In genomic region chr13:57983330-57983729, GRCm38 (mm10) we compare ENCODE assay signal across 9 mouse cellular contexts.
DNase-seq lines count a peak whose midpoint lies in the region; ATAC-seq and TF ChIP-seq lines count a peak whose summit lies in the region.
"Had no signal": no experiment of that assay in that cellular context is flagged by ENCODE, and none has a peak within 500 bp of the region (broad histone marks: within the 10 kb centered on the region; RNA-seq: fewer than 3 reads in every experiment).

No protein-coding gene starts in this region.

- peak overlapping the region; percentile 50; the same call in 1 of the 2 replicates for H3K27ac ChIP-seq in heart, embryonic 12.5 days (ENCODE audit: poor library complexity, severe bottlenecking)
- H3K27ac ChIP-seq in lung, embryonic 16.5 days (ENCODE audit: low read length): no peak overlapping the region
- no peak overlapping the region for H3K27ac ChIP-seq in cerebellum, adult 2 months (ENCODE audit: insufficient read depth, low read length)
- H3K27ac ChIP-seq in intestine, embryonic 16.5 days (ENCODE audit: low read length): no peak overlapping the region

- no peak for DNase-seq in heart, adult 9 months (ENCODE audit: low spot score in 2 of 2)
- DNase-seq in lung, adult 18-20 months: no peak
- peak; percentile 63 to 65 for DNase-seq in cerebellum, adult 2 months
- DNase-seq in yolk sac, embryonic 10.5 days (ENCODE audit: low spot score): no peak
- DNase-seq in frontal cortex, postnatal 14 days (ENCODE audit: low spot score in 2 of 2): no peak
- DNase-seq: kidney, adult 11 months had no signal

- H3K27me3 ChIP-seq in heart, embryonic 12.5 days (replicated peaks): peaks cover 5% of the 10 kb centered on the region; the same call in 1 of the 2 replicates
- no peaks in the 10 kb centered on the region for H3K27me3 ChIP-seq in lung, embryonic 16.5 days (ENCODE audit: control insufficient read depth, insufficient read depth, low read depth, low read length)
- no peaks in the 10 kb centered on the region for H3K27me3 ChIP-seq in cerebellum, adult 2 months (ENCODE audit: control insufficient read depth, insufficient read depth, low read length)
- no peaks in the 10 kb centered on the region for H3K27me3 ChIP-seq in intestine, embryonic 16.5 days (replicated peaks; ENCODE audit: control insufficient read depth, insufficient read depth, low read length)

- TF ChIP-seq CTCF in cerebellum, adult 2 months (IDR thresholded peaks at IDR 0.05; ENCODE audit: borderline replicate concordance, insufficient read depth, low read depth, low read length): no peak

- peaks cover 47% of the 10 kb centered on the region for H3K4me1 ChIP-seq in heart, embryonic 12.5 days (replicated peaks)
- H3K4me1 ChIP-seq in lung, embryonic 16.5 days (replicated peaks; ENCODE audit: control insufficient read depth, insufficient read depth, low read length): peaks cover 23% of the 10 kb centered on the region
- peaks cover 8% of the 10 kb centered on the region; the same call in 1 of the 2 replicates for H3K4me1 ChIP-seq in cerebellum, adult 2 months (ENCODE audit: control insufficient read depth, insufficient read depth, low read length)
- peaks cover 9% of the 10 kb centered on the region for H3K4me1 ChIP-seq in intestine, embryonic 16.5 days (ENCODE audit: control insufficient read depth, insufficient read depth, low read length)

- ATAC-seq in heart, embryonic 12.5 days (ENCODE audit: insufficient number of reproducible peaks, low FRiP score): peak; percentile 83
- peak; percentile 82 for ATAC-seq in lung, embryonic 16.5 days (ENCODE audit: low read depth)
- ATAC-seq in intestine, embryonic 16.5 days: peak; percentile 69

- H3K36me3 ChIP-seq in heart, embryonic 12.5 days: no peaks in the 10 kb centered on the region
- no peaks in the 10 kb centered on the region for H3K36me3 ChIP-seq in lung, embryonic 16.5 days (ENCODE audit: control insufficient read depth, insufficient read depth, low read length)
- H3K36me3 ChIP-seq in intestine, embryonic 16.5 days (ENCODE audit: control insufficient read depth, insufficient read depth, low read length): no peaks in the 10 kb centered on the region

- H3K4me2 ChIP-seq in heart, embryonic 12.5 days: peak overlapping the region; percentile 66
- peak overlapping the region; percentile 27 for H3K4me2 ChIP-seq in lung, embryonic 16.5 days (ENCODE audit: low read depth, low read length)
- H3K4me2 ChIP-seq in intestine, embryonic 16.5 days (ENCODE audit: low read depth, low read length): no peak overlapping the region

- H3K9ac ChIP-seq in heart, embryonic 12.5 days: 0 out of 2 replicates have a peak overlapping the region, but pooled peaks have one; percentile 30
- H3K9ac ChIP-seq in lung, embryonic 16.5 days (ENCODE audit: low read length): no peak overlapping the region
- H3K9ac ChIP-seq in intestine, embryonic 16.5 days (ENCODE audit: low read depth, low read length): no peak overlapping the region

- H3K9me3 ChIP-seq in heart, embryonic 12.5 days (replicated peaks): no peaks in the 10 kb centered on the region
- H3K9me3 ChIP-seq in lung, embryonic 16.5 days (ENCODE audit: control insufficient read depth, low read length): no peaks in the 10 kb centered on the region
- H3K9me3 ChIP-seq in intestine, embryonic 16.5 days (ENCODE audit: control insufficient read depth, low read length): no peaks in the 10 kb centered on the region

- H3K4me3 ChIP-seq in heart, embryonic 12.5 days: peak overlapping the region; percentile 20
- H3K4me3 ChIP-seq in lung, embryonic 16.5 days (ENCODE audit: low read length): peak overlapping the region; percentile 3; the same call in 1 of the 2 replicates
- H3K4me3 ChIP-seq in cerebellum, adult 2 months (replicated peaks; ENCODE audit: insufficient read depth, low read depth, low read length): no peak overlapping the region
- no peak overlapping the region for H3K4me3 ChIP-seq in intestine, embryonic 16.5 days (ENCODE audit: low read length)

- no peak for TF ChIP-seq POLR2A in cerebellum, adult 2 months (IDR thresholded peaks at IDR 0.05; ENCODE audit: borderline replicate concordance, insufficient read depth, low read length)

- WGBS in heart, embryonic 12.5 days: 13% methylated on average over 12 of the region's 12 CpGs
- 23% methylated on average over 12 of the region's 12 CpGs for WGBS in lung, embryonic 16.5 days
- 18% methylated on average over 12 of the region's 12 CpGs for WGBS in cerebellum, adult 2 months
- WGBS in intestine, embryonic 16.5 days: 39% methylated on average over 12 of the region's 12 CpGs

Comparison
In these comparisons a context has a peak if more than half of its experiments do, and no peak if none do; other contexts are left out.
1. H3K4me3 ChIP-seq: peak in heart, embryonic 12.5 days (single experiment) and lung, embryonic 16.5 days (single experiment); none in cerebellum, adult 2 months (single experiment) and intestine, embryonic 16.5 days (single experiment).
2. DNase-seq: peak in cerebellum, adult 2 months (2 of 2); none in heart, adult 9 months (0 of 2), lung, adult 18-20 months (0 of 2), yolk sac, embryonic 10.5 days (single experiment) and frontal cortex, postnatal 14 days (0 of 2).
3. Peak in every context shown above with its lines, with median percentiles within 50 percentile points of each other: ATAC-seq.